Mouse (Mus musculus): ENCODE results near the gene Tbx10.

- no peak for TF ChIP-seq CTCF (IDR thresholded peaks at IDR 0.05; ENCODE audit: extremely low read depth, insufficient read length, insufficient replicate concordance, low read depth, low read length)
- no peak for TF ChIP-seq POLR2A (IDR thresholded peaks at IDR 0.05; ENCODE audit: low read depth, low read length)
Measured at GRCm38 (mm10) chr19:3964030-3964429, 28.5 kb upstream of the Tbx10 start.

All from small intestine, adult 2 months (tissue).